Mouse (Mus musculus): ENCODE results near the gene Tbc1d15. TPM values are rescaled to one million over a fixed set of nuclear protein-coding genes. Genes with fewer than 3 reads are reported as not detected.

Tbc1d15 gene
- 40.9 and 49.5 TPM in 2 replicates for polyA plus RNA-seq (2016; fragmentation: Nextera tagmentation; extraction: Ambion mirVana)

DNA sequence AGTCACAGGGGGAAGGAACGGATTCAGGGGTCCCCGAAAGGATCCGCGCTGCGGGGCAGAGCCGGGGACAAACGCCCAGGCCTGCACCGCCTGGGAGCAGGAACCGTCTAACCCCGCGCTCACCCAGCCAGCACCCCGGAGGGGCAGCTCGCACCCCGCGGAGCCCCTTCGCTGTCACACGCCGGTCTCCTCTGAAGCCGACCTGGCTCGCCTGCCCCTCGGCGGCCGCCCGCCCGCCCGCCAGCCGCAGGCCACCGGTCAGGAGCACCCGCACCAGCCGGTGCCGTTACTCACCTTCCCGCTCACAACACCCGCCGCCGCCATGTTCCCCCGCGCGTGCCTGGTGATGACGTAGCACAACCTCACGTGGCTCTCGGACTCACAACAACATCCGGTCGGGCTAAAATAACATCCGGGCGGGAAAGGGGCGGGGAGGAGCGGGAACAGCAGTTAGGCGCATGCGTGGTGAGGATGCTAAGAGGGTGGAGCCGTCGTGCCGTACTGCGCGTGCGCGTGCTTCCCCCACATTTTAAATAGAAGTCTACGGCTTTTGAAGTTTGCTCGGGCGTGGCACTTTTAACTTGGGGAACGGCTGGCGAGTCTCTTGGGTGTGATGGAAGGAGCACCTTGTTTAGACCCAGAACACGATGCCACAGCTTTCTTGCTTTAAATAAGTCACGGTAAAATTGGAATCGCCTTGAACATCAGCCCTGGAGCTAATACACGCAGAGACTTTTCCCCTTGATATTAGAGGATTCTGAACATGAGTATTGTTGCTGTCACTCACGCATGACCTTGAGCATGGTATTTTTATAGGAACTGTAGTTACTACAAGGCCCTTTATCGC is at the start of gene Tbc1d15:
Gene Tbc1d15 (minus strand): TSS at position 380 of the 847 bp plus-strand sequence.
- no peak within 1 kb of the TSS for H3K27ac ChIP-seq
- WGBS, result under 1% methylated on average over 67 of the region's 67 CpGs

DNA sequence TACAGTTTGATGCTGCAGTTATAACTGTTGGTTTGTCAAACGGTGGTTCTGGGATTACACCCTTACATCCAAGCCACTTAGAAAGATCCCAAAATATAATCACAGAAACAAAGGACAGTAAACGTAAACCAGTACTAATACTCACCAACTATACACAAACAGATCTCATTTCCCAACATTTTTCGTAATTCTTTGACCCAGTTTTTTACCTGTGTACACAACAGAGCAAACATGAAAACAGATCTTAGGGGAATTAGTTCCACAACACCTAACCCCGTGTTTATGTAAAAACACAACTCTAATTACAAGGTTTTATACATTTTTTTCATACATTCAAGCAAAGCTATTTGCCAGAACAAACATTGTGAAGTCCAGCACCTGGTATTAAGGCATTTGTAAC is 47.4 kb upstream of the Tbc1d15 start:
- Histone ChIP-seq H3K9ac (no peak overlapping the region), H3K4me3 (no peak overlapping the region), H3K27me3 (replicated peaks) (no peaks in the 10 kb centered on the region), H3K36me3 (peaks cover 45% of the 10 kb centered on the region), H3K27ac (no peak overlapping the region), H3K4me1 (no peaks in the 10 kb centered on the region), H3K4me2 (replicated peaks) (no peak overlapping the region), H3K9me3 (no peaks in the 10 kb centered on the region)
- WGBS, result 90% methylated on average over 4 of the region's 4 CpGs
- no peak for ATAC-seq (ENCODE audit: low FRiP score, low read depth)

More for the DNA sequence above, at the start of gene Tbc1d15:
- ATAC-seq (ENCODE audit: low FRiP score, low read depth), result peak; percentile 98
- peak within 1 kb of the TSS; percentile 81 for H3K9ac ChIP-seq
- peaks cover 11% of the 10 kb centered on the region for H3K4me1 ChIP-seq
- H3K27me3 ChIP-seq (replicated peaks), result no peaks in the 10 kb centered on the region
- H3K4me3 ChIP-seq, result peak within 1 kb of the TSS; percentile 92
- H3K36me3 ChIP-seq, result no peaks in the 10 kb centered on the region
- peak within 1 kb of the TSS; percentile 80 for H3K4me2 ChIP-seq (replicated peaks)
- no peaks in the 10 kb centered on the region for H3K9me3 ChIP-seq

DNA sequence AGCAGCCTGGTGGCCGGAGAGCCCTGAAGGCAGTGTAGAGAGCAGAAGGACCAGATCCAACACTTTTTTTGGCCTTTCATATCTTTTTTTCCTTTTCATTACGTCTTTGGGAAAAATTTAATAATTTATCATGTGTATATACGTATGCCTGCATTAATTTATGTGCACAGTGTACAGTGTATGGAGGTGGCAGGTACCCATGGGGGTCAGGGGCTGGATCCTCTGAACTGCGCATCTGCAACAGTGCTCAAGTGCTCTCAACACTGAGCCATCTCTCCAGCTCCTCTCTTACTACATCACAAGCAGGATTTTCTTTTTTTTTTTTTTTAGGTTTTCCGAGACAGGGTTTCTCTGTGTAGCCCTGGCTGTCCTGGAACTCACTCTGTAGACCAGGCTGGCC is 46.3 kb upstream of the Tbc1d15 start:
- WGBS, result 90% methylated on average over 5 of the region's 5 CpGs
- H3K9ac ChIP-seq, result no peak overlapping the region
- no peak for ATAC-seq (ENCODE audit: low FRiP score, low read depth)
- H3K36me3 ChIP-seq, result peaks cover 54% of the 10 kb centered on the region
- H3K9me3 ChIP-seq, result no peaks in the 10 kb centered on the region
- no peak overlapping the region for H3K4me2 ChIP-seq (replicated peaks)
- no peak overlapping the region for H3K4me3 ChIP-seq
- H3K27me3 ChIP-seq (replicated peaks), result no peaks in the 10 kb centered on the region
- H3K4me1 ChIP-seq, result no peaks in the 10 kb centered on the region
- H3K27ac ChIP-seq, result no peak overlapping the region

DNA sequence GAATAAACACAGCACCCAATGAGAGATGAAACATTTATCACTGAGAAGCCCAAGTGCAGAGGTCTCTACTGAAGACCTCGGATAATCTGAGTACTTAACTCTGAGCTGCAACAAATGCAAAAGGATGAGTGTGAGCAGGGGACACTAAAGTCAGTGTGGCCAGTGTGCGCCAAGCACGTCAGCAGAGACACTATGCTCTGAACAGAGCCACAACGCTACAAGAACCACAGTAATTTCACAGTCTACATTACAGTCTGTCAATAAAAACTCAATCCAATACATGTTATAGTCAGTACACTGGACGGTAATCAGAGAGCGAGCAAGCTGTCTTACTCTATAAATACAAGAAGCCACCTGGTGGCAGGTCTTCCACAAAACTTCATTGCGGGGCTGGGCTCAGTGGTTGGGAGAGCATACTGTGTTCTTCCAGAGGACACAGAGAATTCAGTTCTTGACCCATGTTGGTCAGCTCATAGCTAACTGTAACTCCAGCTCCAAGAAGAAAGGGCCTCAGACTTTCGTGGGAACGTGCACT is 45.2 kb upstream of the Tbc1d15 start:
- H3K4me2 ChIP-seq (replicated peaks), result no peak overlapping the region
- H3K27ac ChIP-seq, result no peak overlapping the region
- H3K9ac ChIP-seq, result no peak overlapping the region
- no peaks in the 10 kb centered on the region for H3K27me3 ChIP-seq (replicated peaks)
- no peak for ATAC-seq (ENCODE audit: low FRiP score, low read depth)
- 91% methylated on average over 9 of the region's 9 CpGs for WGBS
- peaks cover 62% of the 10 kb centered on the region for H3K36me3 ChIP-seq
- no peak overlapping the region for H3K4me3 ChIP-seq
- no peaks in the 10 kb centered on the region for H3K9me3 ChIP-seq
- H3K4me1 ChIP-seq, result no peaks in the 10 kb centered on the region

DNA sequence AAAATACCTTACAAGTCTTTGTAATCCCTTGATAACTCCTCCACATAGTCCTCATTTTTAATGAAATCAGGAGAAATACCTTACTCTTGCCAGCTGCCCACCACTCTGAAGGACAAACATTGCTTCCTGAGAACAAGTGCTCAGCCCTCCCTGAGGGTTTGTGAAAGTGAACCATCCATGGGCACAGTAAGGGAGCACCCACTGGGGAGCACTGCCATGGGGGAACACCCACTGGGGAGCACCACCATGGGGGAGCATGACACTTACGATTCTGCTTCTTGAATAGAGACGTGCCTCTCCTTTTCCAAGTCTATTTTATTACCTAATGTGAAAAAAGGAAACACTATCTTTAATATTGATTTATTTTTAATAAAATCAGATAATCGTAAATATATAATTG is 43.9 kb upstream of the Tbc1d15 start:
- no peak for ATAC-seq (ENCODE audit: low FRiP score, low read depth)
- H3K4me3 ChIP-seq, result no peak overlapping the region
- H3K9ac ChIP-seq, result no peak overlapping the region
- H3K36me3 ChIP-seq, result peaks cover 58% of the 10 kb centered on the region
- H3K4me2 ChIP-seq (replicated peaks), result no peak overlapping the region
- H3K27ac ChIP-seq, result no peak overlapping the region
- no peaks in the 10 kb centered on the region for H3K4me1 ChIP-seq
- no peaks in the 10 kb centered on the region for H3K9me3 ChIP-seq
- H3K27me3 ChIP-seq (replicated peaks), result no peaks in the 10 kb centered on the region
- WGBS, result 95% methylated on average over 3 of the region's 3 CpGs

DNA sequence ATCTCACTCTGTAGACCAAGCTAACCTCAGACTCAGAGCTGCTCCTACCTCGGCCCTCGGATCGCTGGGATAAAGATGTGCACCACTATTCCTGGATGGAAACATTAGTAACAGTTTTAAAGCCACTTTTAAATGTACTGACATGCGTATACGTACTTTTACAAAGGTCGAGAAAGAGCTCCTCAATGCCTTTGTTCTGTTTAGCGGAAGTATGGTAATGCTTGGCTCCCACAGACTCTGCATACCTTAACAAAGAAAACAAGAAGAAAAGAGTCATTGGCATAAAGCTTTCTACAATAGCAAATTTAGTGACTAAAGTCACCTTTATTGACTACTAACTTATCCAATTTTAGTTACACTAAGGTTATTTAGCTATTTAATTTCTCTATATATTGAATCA is 43.4 kb upstream of the Tbc1d15 start:
- Histone ChIP-seq H3K36me3 (peaks cover 54% of the 10 kb centered on the region), H3K9ac (no peak overlapping the region), H3K4me2 (replicated peaks) (no peak overlapping the region), H3K4me1 (no peaks in the 10 kb centered on the region), H3K27ac (no peak overlapping the region), H3K9me3 (no peaks in the 10 kb centered on the region), H3K27me3 (replicated peaks) (no peaks in the 10 kb centered on the region), H3K4me3 (no peak overlapping the region)
- no peak for ATAC-seq (ENCODE audit: low FRiP score, low read depth)
- WGBS, result 82% methylated on average over 7 of the region's 7 CpGs

DNA sequence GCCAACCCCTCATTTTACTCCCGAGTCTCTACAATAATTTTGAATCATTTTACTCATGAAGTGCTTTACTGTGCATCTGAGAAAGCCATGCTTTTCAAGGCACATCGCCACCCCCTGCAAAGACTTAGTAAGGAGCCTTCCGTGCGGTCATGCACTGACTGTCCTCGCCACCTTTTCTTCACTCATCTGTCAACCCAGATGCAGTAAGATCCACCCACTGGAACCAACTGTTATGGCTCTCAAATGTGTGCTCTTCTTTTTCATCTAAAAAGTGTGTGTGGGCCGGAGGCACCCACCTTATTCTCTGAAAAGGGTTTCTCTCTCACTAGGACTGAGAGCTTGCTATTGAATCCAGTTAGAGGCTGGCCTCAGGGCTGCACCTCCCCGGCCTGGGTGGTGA is 42.7 kb upstream of the Tbc1d15 start:
- H3K9me3 ChIP-seq, result no peaks in the 10 kb centered on the region
- no peak overlapping the region for H3K4me3 ChIP-seq
- H3K9ac ChIP-seq, result no peak overlapping the region
- no peaks in the 10 kb centered on the region for H3K27me3 ChIP-seq (replicated peaks)
- no peak overlapping the region for H3K27ac ChIP-seq
- WGBS, result 95% methylated on average over 7 of the region's 7 CpGs
- no peaks in the 10 kb centered on the region for H3K4me1 ChIP-seq
- ATAC-seq (ENCODE audit: low FRiP score, low read depth), result no peak
- peaks cover 52% of the 10 kb centered on the region for H3K36me3 ChIP-seq
- no peak overlapping the region for H3K4me2 ChIP-seq (replicated peaks)

DNA sequence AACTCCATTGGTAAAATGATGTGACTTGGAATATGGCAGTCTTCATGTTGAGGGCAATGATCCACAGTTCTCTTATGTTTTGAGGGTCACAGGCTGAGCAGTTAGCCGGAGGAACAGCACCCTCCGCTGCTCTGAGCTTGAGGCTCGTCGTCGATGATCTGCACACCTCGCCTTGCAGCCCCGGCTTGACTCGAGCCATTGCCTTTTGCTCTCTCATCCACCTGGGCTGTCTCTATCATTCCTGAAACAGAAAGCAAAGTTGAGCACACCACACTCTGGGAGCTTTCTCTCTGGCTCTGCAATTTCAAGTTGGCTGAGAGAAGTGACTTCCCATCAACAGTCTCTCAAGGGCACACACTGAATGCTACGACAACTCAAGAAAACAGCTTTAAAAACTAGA is 39.4 kb upstream of the Tbc1d15 start:
- Histone ChIP-seq H3K27me3 (replicated peaks) (no peaks in the 10 kb centered on the region), H3K4me2 (replicated peaks) (no peak overlapping the region), H3K27ac (no peak overlapping the region), H3K9ac (no peak overlapping the region), H3K9me3 (no peaks in the 10 kb centered on the region), H3K36me3 (peaks cover 61% of the 10 kb centered on the region), H3K4me3 (no peak overlapping the region), H3K4me1 (no peaks in the 10 kb centered on the region)
- 94% methylated on average over 9 of the region's 9 CpGs for WGBS
- no peak for ATAC-seq (ENCODE audit: low FRiP score, low read depth)

DNA sequence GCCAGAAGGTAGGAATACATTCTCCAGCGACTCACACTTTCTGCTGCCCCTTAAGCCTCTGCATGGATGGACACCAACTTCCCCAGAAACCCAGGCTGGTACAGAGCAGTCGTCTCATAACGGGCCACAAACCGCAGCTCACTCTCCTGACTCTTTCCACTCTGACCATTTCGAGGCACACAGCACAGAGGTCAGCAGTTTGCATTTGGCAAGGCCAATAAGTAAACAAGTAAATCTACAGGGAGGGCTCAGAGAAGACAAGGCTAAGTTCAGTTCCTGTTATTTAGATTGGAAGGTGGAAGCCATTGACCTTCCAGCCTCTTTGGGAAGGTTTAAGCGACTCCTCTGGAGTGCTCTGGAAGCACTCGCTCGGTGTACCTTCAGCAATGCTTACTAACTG is 37.6 kb upstream of the Tbc1d15 start:
- Histone ChIP-seq H3K4me1 (no peaks in the 10 kb centered on the region), H3K36me3 (peaks cover 49% of the 10 kb centered on the region), H3K27ac (no peak overlapping the region), H3K4me2 (replicated peaks) (no peak overlapping the region), H3K27me3 (replicated peaks) (no peaks in the 10 kb centered on the region), H3K9me3 (no peaks in the 10 kb centered on the region), H3K4me3 (no peak overlapping the region), H3K9ac (no peak overlapping the region)
- 92% methylated on average over 8 of the region's 8 CpGs for WGBS
- no peak for ATAC-seq (ENCODE audit: low FRiP score, low read depth)

DNA sequence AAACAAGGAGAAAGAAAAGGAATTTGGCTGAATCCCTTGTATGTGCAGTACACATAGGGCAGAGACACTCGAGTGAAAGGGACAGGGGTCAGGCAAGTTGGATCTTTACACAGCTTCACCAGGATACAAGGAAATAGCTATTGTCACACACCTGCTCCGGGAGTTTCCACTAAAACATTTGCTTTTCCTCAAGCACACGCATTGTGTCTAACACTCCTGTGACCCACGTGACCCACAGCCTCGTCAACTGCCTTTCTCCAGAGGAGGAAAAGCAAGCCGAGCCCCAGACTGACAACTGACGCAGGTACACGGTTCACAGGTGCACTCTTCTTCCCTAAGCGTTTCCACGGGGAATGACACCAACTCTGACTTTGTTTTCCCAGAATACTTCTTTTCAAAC is 32.9 kb upstream of the Tbc1d15 start:
- no peaks in the 10 kb centered on the region for H3K9me3 ChIP-seq
- H3K36me3 ChIP-seq, result peaks cover 19% of the 10 kb centered on the region
- no peak overlapping the region for H3K4me3 ChIP-seq
- H3K27ac ChIP-seq, result no peak overlapping the region
- no peak for ATAC-seq (ENCODE audit: low FRiP score, low read depth)
- no peak overlapping the region for H3K9ac ChIP-seq
- H3K27me3 ChIP-seq (replicated peaks), result no peaks in the 10 kb centered on the region
- no peaks in the 10 kb centered on the region for H3K4me1 ChIP-seq
- WGBS, result 84% methylated on average over 10 of the region's 10 CpGs
- no peak overlapping the region for H3K4me2 ChIP-seq (replicated peaks)

DNA sequence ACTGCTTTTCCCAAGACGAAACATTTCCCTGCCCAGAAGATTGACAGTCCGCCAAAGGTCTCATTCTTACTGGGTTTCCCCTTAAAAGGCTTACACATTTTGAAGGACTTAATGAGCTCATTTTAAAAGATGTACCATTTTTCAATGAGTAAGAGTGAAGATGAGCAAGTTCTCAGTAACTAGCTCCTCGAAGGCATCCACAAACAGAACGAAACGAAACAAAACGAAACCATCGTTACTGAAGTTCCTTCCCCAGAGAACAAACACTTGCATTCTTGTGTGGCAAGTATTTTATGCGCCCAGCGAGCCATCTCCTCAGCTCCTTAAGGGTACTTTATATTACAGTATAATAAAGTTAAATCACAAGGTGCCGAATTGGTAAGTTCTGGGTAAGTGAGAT is 30.1 kb upstream of the Tbc1d15 start:
- H3K9ac ChIP-seq, result no peak overlapping the region
- no peak for ATAC-seq (ENCODE audit: low FRiP score, low read depth)
- H3K4me3 ChIP-seq, result no peak overlapping the region
- H3K4me2 ChIP-seq (replicated peaks), result no peak overlapping the region
- H3K27me3 ChIP-seq (replicated peaks), result no peaks in the 10 kb centered on the region
- H3K9me3 ChIP-seq, result no peaks in the 10 kb centered on the region
- no peak overlapping the region for H3K27ac ChIP-seq
- H3K36me3 ChIP-seq, result peaks cover 2% of the 10 kb centered on the region
- no peaks in the 10 kb centered on the region for H3K4me1 ChIP-seq
- 93% methylated on average over 10 of the region's 10 CpGs for WGBS

DNA sequence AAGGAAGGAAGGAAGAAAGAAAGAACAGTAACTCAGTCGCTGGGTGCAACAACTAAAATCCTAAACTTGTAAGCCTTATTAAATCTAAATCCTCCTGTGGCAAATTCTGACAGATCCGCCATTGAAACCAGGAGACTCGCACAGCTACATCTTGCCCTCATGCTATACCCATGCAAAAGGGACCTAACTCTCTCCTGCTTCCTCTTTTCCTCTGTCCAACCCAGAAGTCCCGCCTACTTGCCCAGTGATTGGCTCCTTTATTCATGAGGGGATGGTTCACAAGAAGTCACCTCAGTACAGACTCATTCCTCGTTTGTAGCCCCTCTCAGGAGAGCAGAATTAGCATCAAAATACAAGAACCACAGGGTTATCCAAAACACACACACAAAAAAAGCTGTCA is 20.4 kb upstream of the Tbc1d15 start:
- 61% methylated on average over 5 of the region's 5 CpGs for WGBS
- Histone ChIP-seq H3K36me3 (no peaks in the 10 kb centered on the region), H3K4me3 (no peak overlapping the region), H3K4me2 (replicated peaks) (no peak overlapping the region), H3K9me3 (no peaks in the 10 kb centered on the region), H3K4me1 (no peaks in the 10 kb centered on the region), H3K27me3 (replicated peaks) (no peaks in the 10 kb centered on the region), H3K9ac (no peak overlapping the region), H3K27ac (no peak overlapping the region)
- no peak for ATAC-seq (ENCODE audit: low FRiP score, low read depth)

All from neural tube, embryonic 12.5 days (tissue).